Mouse (Mus musculus) erythroblast, embryonic 14.5 days (primary cell): ENCODE results near the gene 5730409E04Rik.

Experiments used
- GATA1 ChIP-seq: IDR thresholded peaks from 2 replicates; pipeline ENCODE4 v1.6.1; 2012; ENCODE audit warnings: low read length, inconsistent platforms, mixed read lengths
- TAL1 ChIP-seq: IDR thresholded peaks from 3 replicates; pipeline ENCODE4 v1.6.1; 2012; ENCODE audit warnings: low read length, inconsistent platforms, mixed read lengths

DNA sequence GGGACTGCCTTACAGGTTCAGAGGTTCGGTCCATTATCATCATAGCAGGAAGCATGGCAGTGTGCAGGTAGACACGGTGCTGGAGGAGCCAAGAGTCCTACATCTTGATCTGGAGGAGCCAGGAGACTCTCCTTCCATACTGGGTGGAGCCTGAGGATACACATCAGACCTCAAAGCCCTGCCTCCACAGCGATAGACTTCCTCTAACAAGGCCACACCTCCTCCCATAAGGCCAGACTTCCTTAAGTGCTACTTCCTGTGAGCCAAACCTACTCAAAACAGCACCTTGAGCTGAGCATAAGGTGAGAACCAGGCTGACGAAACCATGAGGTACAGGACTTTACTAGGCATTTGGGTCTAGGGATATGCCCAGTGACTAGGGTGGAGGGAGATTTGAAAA lies 6.7 kb downstream of the 5730409E04Rik start:
- no peak for TF ChIP-seq GATA1
- no peak for TF ChIP-seq TAL1
